Mouse (Mus musculus): ENCODE results near the gene Phlpp1. TPM values are rescaled to one million over a fixed set of nuclear protein-coding genes. Genes with fewer than 3 reads are reported as not detected.

The Phlpp1 gene
- polyA plus RNA-seq, 1 experiment from 2014 or later, result 7.4 TPM

GRCm38 (mm10) chr1:106380465-106380864 is 208.9 kb downstream of the Phlpp1 start:
- no peak overlapping the region for H3K4me2 ChIP-seq (ENCODE audit: low read length)
- no peaks in the 10 kb centered on the region for H3K9me3 ChIP-seq (ENCODE audit: control insufficient read depth, low read length)
- no peaks in the 10 kb centered on the region; the same call in none of the 2 replicates for H3K4me1 ChIP-seq (ENCODE audit: control insufficient read depth, insufficient read depth, low read depth, low read length)
- peaks cover 4% of the 10 kb centered on the region; the same call in 1 of the 2 replicates for H3K36me3 ChIP-seq (ENCODE audit: control insufficient read depth, insufficient read depth, low read length)
- no peak overlapping the region for H3K9ac ChIP-seq (ENCODE audit: low read depth, low read length)
- peak; percentile 75; the same call in 1 of the 2 replicates for ATAC-seq
- H3K27me3 ChIP-seq (replicated peaks; ENCODE audit: control insufficient read depth, insufficient read depth, low read length), result no peaks in the 10 kb centered on the region
- H3K27ac ChIP-seq (ENCODE audit: low read depth, low read length), result no peak overlapping the region
- 17% methylated on average over 1 of the region's 1 CpGs for WGBS
- H3K4me3 ChIP-seq (ENCODE audit: low read length), result no peak overlapping the region

GRCm38 (mm10) chr1:106386542-106386941 is 215.0 kb downstream of the Phlpp1 start:
- H3K4me1 ChIP-seq (ENCODE audit: control insufficient read depth, insufficient read depth, low read depth, low read length), result no peaks in the 10 kb centered on the region
- no peaks in the 10 kb centered on the region for H3K27me3 ChIP-seq (replicated peaks; ENCODE audit: control insufficient read depth, insufficient read depth, low read length)
- 75% methylated on average over 5 of the region's 5 CpGs for WGBS
- H3K9ac ChIP-seq (ENCODE audit: low read depth, low read length), result no peak overlapping the region
- no peak overlapping the region for H3K27ac ChIP-seq (ENCODE audit: low read depth, low read length)
- H3K9me3 ChIP-seq (ENCODE audit: control insufficient read depth, low read length), result no peaks in the 10 kb centered on the region
- no peak overlapping the region for H3K4me2 ChIP-seq (ENCODE audit: low read length)
- H3K36me3 ChIP-seq (ENCODE audit: control insufficient read depth, insufficient read depth, low read length), result peaks cover 6% of the 10 kb centered on the region
- no peak for ATAC-seq
- H3K4me3 ChIP-seq (ENCODE audit: low read length), result no peak overlapping the region

- no peak overlapping the region for H3K27ac ChIP-seq (ENCODE audit: low read depth, low read length)
- no peak overlapping the region for H3K4me2 ChIP-seq (ENCODE audit: low read length)
- no peaks in the 10 kb centered on the region for H3K9me3 ChIP-seq (ENCODE audit: control insufficient read depth, low read length)
- H3K4me1 ChIP-seq (ENCODE audit: control insufficient read depth, insufficient read depth, low read depth, low read length), result no peaks in the 10 kb centered on the region
- no peak overlapping the region for H3K4me3 ChIP-seq (ENCODE audit: low read length)
- no peak overlapping the region for H3K9ac ChIP-seq (ENCODE audit: low read depth, low read length)
- peaks cover 9% of the 10 kb centered on the region for H3K36me3 ChIP-seq (ENCODE audit: control insufficient read depth, insufficient read depth, low read length)
- ATAC-seq, result no peak
- 91% methylated on average over 4 of the region's 4 CpGs for WGBS
- no peaks in the 10 kb centered on the region for H3K27me3 ChIP-seq (replicated peaks; ENCODE audit: control insufficient read depth, insufficient read depth, low read length)
Measured at GRCm38 (mm10) chr1:106387264-106387663, 215.7 kb downstream of the Phlpp1 start.

- H3K9ac ChIP-seq (ENCODE audit: low read depth, low read length), result no peak overlapping the region
- 16% methylated on average over 5 of the region's 5 CpGs for WGBS
- peak; percentile 64; the same call in 1 of the 2 replicates for ATAC-seq
- no peaks in the 10 kb centered on the region for H3K9me3 ChIP-seq (ENCODE audit: control insufficient read depth, low read length)
- H3K36me3 ChIP-seq (ENCODE audit: control insufficient read depth, insufficient read depth, low read length), result peaks cover 16% of the 10 kb centered on the region
- H3K4me1 ChIP-seq (ENCODE audit: control insufficient read depth, insufficient read depth, low read depth, low read length), result no peaks in the 10 kb centered on the region
- H3K4me2 ChIP-seq (ENCODE audit: low read length), result no peak overlapping the region
- H3K27ac ChIP-seq (ENCODE audit: low read depth, low read length), result no peak overlapping the region
- no peak overlapping the region for H3K4me3 ChIP-seq (ENCODE audit: low read length)
- H3K27me3 ChIP-seq (replicated peaks; ENCODE audit: control insufficient read depth, insufficient read depth, low read length), result no peaks in the 10 kb centered on the region
Measured at GRCm38 (mm10) chr1:106389673-106390072, 218.1 kb downstream of the Phlpp1 start.

- no peak overlapping the region for H3K4me2 ChIP-seq (ENCODE audit: low read length)
- peaks cover 10% of the 10 kb centered on the region for H3K36me3 ChIP-seq (ENCODE audit: control insufficient read depth, insufficient read depth, low read length)
- no peaks in the 10 kb centered on the region for H3K4me1 ChIP-seq (ENCODE audit: control insufficient read depth, insufficient read depth, low read depth, low read length)
- H3K27me3 ChIP-seq (replicated peaks; ENCODE audit: control insufficient read depth, insufficient read depth, low read length), result no peaks in the 10 kb centered on the region
- H3K4me3 ChIP-seq (ENCODE audit: low read length), result no peak overlapping the region
- H3K9ac ChIP-seq (ENCODE audit: low read depth, low read length), result no peak overlapping the region
- no peak for ATAC-seq
- H3K9me3 ChIP-seq (ENCODE audit: control insufficient read depth, low read length), result no peaks in the 10 kb centered on the region
- no peak overlapping the region for H3K27ac ChIP-seq (ENCODE audit: low read depth, low read length)
- WGBS, result 94% methylated on average over 6 of the region's 6 CpGs
Measured at GRCm38 (mm10) chr1:106393072-106393471, 221.5 kb downstream of the Phlpp1 start.

GRCm38 (mm10) chr1:106394678-106395077 is 223.1 kb downstream of the Phlpp1 start:
- H3K4me1 ChIP-seq (ENCODE audit: control insufficient read depth, insufficient read depth, low read depth, low read length), result no peaks in the 10 kb centered on the region
- no peak overlapping the region for H3K27ac ChIP-seq (ENCODE audit: low read depth, low read length)
- H3K4me3 ChIP-seq (ENCODE audit: low read length), result no peak overlapping the region
- H3K36me3 ChIP-seq (ENCODE audit: control insufficient read depth, insufficient read depth, low read length), result peaks cover 10% of the 10 kb centered on the region
- WGBS, result 90% methylated on average over 2 of the region's 2 CpGs
- no peaks in the 10 kb centered on the region for H3K9me3 ChIP-seq (ENCODE audit: control insufficient read depth, low read length)
- H3K4me2 ChIP-seq (ENCODE audit: low read length), result no peak overlapping the region
- no peak overlapping the region for H3K9ac ChIP-seq (ENCODE audit: low read depth, low read length)
- no peak for ATAC-seq
- no peaks in the 10 kb centered on the region for H3K27me3 ChIP-seq (replicated peaks; ENCODE audit: control insufficient read depth, insufficient read depth, low read length)

GRCm38 (mm10) chr1:106395476-106395875 is 223.9 kb downstream of the Phlpp1 start:
- H3K9ac ChIP-seq (ENCODE audit: low read depth, low read length), result no peak overlapping the region
- 6% methylated on average over 2 of the region's 2 CpGs for WGBS
- no peaks in the 10 kb centered on the region for H3K4me1 ChIP-seq (ENCODE audit: control insufficient read depth, insufficient read depth, low read depth, low read length)
- no peak overlapping the region for H3K4me2 ChIP-seq (ENCODE audit: low read length)
- no peak overlapping the region for H3K4me3 ChIP-seq (ENCODE audit: low read length)
- peaks cover 10% of the 10 kb centered on the region for H3K36me3 ChIP-seq (ENCODE audit: control insufficient read depth, insufficient read depth, low read length)
- H3K9me3 ChIP-seq (ENCODE audit: control insufficient read depth, low read length), result no peaks in the 10 kb centered on the region
- H3K27ac ChIP-seq (ENCODE audit: low read depth, low read length), result no peak overlapping the region
- H3K27me3 ChIP-seq (replicated peaks; ENCODE audit: control insufficient read depth, insufficient read depth, low read length), result no peaks in the 10 kb centered on the region
- peak; percentile 86 for ATAC-seq

DNA sequence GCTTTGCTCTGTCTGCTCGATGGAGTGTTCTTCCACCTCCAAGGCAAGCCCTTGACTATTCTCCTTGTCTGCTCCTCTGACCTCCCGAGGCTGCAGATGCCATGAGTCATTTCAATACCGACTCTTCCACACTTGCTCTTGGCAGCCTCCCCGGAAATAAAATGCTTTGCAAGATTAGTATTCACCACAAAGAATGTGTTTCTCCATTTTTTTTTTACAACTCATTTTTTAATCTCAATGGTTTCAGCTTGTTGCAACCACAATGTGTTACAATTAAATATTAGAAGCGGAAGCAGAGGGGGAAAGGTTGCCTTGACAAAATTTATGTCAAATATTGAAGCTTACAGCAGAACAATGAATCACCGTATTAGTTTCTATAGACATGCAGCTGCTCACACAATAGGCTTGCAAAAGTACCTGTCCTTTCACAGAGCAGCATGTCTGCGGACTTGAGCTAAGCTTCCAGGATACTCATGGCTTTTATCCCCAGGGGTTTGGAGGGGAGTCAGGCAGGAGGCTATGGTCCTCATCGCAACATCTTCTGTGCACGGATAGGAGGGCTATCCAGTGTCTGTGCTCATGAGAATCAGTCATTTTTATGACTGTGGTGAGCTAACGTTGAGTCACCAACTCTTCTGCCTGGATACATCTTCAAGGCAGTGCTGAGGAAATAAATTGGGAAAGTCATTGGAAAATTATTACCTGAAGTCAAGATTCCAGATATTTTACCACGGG is 229.5 kb downstream of the Phlpp1 start:
- ATAC-seq, result no peak
- H3K4me1 ChIP-seq (ENCODE audit: control insufficient read depth, insufficient read depth, low read depth, low read length), result no peaks in the 10 kb centered on the region
- H3K9me3 ChIP-seq (ENCODE audit: control insufficient read depth, low read length), result no peaks in the 10 kb centered on the region
- H3K27ac ChIP-seq (ENCODE audit: low read depth, low read length), result 0 out of 2 replicates have a peak overlapping the region, but pooled peaks have one; percentile 23
- H3K4me2 ChIP-seq (ENCODE audit: low read length), result no peak overlapping the region
- no peak overlapping the region for H3K9ac ChIP-seq (ENCODE audit: low read depth, low read length)
- no peak overlapping the region for H3K4me3 ChIP-seq (ENCODE audit: low read length)
- H3K36me3 ChIP-seq (ENCODE audit: control insufficient read depth, insufficient read depth, low read length), result no peaks in the 10 kb centered on the region
- WGBS, result 70% methylated on average over 11 of the region's 11 CpGs
- H3K27me3 ChIP-seq (replicated peaks; ENCODE audit: control insufficient read depth, insufficient read depth, low read length), result no peaks in the 10 kb centered on the region

DNA sequence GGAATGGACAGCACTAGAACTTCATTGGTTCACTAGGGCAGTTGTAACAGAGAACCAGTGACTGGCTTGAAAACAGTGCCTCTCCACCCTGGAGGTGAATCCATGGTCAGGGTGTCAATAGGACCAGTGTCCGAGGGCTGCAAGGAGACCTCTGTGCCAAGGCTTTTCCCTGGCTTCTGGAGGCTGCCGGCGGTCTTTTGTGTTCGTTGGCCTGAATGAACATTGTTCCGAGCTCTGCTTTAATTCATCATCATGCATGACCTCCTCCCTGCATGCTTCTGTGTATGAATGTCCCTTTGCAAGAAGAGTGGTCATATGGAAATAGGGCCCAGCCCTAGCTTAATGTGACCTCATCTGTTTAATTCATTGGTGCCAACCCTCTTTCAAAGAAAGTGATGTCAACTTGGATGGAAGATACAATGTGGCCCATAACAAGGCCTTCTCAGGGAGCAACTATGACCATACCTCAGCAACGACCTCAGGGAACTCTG is 231.5 kb downstream of the Phlpp1 start:
- WGBS, result 32% methylated on average over 6 of the region's 6 CpGs
- H3K36me3 ChIP-seq (ENCODE audit: control insufficient read depth, insufficient read depth, low read length), result no peaks in the 10 kb centered on the region
- H3K4me1 ChIP-seq (ENCODE audit: control insufficient read depth, insufficient read depth, low read depth, low read length), result no peaks in the 10 kb centered on the region
- H3K9me3 ChIP-seq (ENCODE audit: control insufficient read depth, low read length), result no peaks in the 10 kb centered on the region
- H3K27ac ChIP-seq (ENCODE audit: low read depth, low read length), result no peak overlapping the region
- no peaks in the 10 kb centered on the region for H3K27me3 ChIP-seq (replicated peaks; ENCODE audit: control insufficient read depth, insufficient read depth, low read length)
- no peak overlapping the region for H3K9ac ChIP-seq (ENCODE audit: low read depth, low read length)
- no peak overlapping the region for H3K4me2 ChIP-seq (ENCODE audit: low read length)
- ATAC-seq, result peak; percentile 81
- H3K4me3 ChIP-seq (ENCODE audit: low read length), result no peak overlapping the region

Measured in hindbrain, embryonic 16.5 days (tissue).